Mouse (Mus musculus): ENCODE data around the gene Stard3. TPM values are rescaled to one million over a fixed set of nuclear protein-coding genes. Genes with fewer than 3 reads are reported as not detected.
A peak's percentile ranks its signal among the peaks of the same experiment; 100 is the strongest.

Gene Stard3
- polyA plus RNA-seq, 1 experiment from 2014 or later: 39.8 TPM

DNA sequence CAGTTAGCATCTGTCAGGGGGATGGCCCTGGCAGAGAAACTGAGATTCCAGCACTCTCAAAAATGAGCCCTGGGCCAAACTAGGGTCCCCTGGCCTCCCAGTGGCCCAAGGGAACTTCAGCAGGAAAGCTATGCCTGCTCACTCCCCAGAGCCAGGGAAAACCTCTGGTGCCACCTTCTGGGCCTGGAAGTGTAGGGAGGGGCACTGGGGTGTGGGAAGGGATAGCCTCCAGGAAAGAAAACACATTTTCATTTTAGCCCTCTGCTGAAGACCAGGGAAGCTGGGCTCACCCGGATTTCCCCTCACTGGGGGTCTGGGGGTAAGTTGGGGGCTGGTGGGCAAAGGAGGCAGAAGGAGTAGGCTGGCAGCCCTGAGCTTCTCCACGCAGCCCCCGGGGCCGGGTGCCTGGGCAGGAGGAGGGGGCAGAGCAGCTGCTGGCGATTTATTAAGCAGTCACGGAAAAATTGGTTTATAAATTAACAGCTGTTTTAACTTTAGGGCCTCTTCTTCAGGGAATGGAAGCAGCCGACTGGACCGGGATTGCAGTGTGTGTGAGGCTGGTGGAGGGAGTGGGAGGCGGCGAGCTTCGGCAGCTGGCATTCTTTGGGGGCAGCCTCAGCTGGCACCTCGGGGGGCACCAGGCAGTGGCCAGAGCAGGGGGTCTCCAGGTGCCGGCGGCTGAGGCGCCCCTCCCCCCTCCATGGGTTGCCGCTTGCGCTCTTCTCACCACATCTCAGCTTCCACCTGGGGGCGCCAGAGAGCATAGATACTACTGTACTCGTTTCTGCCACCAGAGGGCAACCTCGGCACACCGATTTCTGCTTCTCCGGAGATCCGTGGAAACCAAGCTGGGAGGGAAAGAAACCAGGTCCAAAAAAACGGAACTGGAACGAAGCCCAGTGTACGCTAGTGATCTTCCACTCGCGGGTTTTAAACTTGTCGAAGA is 15.9 kb upstream of the Stard3 start:
- 3% methylated on average over 28 of the region's 29 CpGs for WGBS
- no peaks in the 10 kb centered on the region for H3K36me3 ChIP-seq (replicated peaks)
- H3K4me3 ChIP-seq: peak overlapping the region; percentile 36
- DNase-seq (ENCODE audit: extremely low spot score, low spot score): peak; percentile 92
- H3K27me3 ChIP-seq (ENCODE audit: poor library complexity, severe bottlenecking): peaks cover 99% of the 10 kb centered on the region
- H3K9me3 ChIP-seq: no peaks in the 10 kb centered on the region
- no peak overlapping the region for H3K27ac ChIP-seq
- H3K4me1 ChIP-seq: peaks cover 56% of the 10 kb centered on the region

DNA sequence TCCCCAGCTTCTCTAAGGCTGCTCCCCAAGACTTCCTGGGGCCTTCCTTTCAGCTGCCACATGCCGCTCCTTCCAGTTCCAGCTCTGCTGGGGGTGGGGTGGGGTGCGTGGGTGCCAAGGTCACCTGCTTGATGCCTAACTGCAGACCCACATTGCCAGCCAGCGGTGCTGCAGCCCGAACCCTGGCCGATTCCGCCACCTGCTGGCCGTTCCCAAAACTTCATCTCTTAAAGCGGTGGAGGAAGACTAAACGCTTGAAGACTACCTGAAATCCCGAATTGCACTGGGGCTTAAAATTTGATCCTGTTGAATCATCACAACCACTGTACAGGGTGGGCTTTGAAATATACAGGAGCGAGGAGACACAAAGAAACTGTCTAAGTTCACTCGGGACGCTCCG is 12.9 kb upstream of the Stard3 start:
- Histone ChIP-seq H3K4me1 (peaks cover 56% of the 10 kb centered on the region), H3K27me3 (ENCODE audit: poor library complexity, severe bottlenecking) (peaks cover 99% of the 10 kb centered on the region), H3K4me3 (peak overlapping the region; percentile 36), H3K9me3 (no peaks in the 10 kb centered on the region), H3K27ac (no peak overlapping the region), H3K36me3 (replicated peaks) (no peaks in the 10 kb centered on the region)
- 1% methylated on average over 14 of the region's 14 CpGs for WGBS
- DNase-seq (ENCODE audit: extremely low spot score, low spot score): peak; percentile 79

DNA sequence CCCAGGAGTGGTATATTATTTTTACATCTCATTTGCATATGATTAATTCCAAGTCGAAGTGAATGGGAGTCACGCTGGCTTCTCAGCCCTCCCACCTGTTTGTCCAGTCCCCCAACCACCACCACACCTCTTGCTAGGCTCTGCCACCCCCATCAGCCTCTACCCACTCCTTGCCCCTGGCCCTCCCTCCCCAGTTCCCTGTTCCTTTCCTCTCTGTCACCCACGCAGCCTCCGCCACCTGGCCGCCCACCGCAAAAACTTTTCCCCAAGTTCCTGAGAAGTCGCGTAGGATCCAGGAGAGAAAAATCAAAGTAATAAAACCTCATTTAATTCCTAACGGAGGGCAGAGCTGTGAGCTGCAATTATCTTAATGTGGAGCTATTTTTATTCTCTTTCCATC is 12.0 kb upstream of the Stard3 start:
- Histone ChIP-seq H3K36me3 (replicated peaks) (no peaks in the 10 kb centered on the region), H3K27ac (no peak overlapping the region), H3K4me3 (no peak overlapping the region), H3K9me3 (no peaks in the 10 kb centered on the region), H3K4me1 (peaks cover 56% of the 10 kb centered on the region), H3K27me3 (ENCODE audit: poor library complexity, severe bottlenecking) (peaks cover 100% of the 10 kb centered on the region)
- WGBS: 6% methylated on average over 9 of the region's 9 CpGs
- no peak for DNase-seq (ENCODE audit: extremely low spot score, low spot score)

DNA sequence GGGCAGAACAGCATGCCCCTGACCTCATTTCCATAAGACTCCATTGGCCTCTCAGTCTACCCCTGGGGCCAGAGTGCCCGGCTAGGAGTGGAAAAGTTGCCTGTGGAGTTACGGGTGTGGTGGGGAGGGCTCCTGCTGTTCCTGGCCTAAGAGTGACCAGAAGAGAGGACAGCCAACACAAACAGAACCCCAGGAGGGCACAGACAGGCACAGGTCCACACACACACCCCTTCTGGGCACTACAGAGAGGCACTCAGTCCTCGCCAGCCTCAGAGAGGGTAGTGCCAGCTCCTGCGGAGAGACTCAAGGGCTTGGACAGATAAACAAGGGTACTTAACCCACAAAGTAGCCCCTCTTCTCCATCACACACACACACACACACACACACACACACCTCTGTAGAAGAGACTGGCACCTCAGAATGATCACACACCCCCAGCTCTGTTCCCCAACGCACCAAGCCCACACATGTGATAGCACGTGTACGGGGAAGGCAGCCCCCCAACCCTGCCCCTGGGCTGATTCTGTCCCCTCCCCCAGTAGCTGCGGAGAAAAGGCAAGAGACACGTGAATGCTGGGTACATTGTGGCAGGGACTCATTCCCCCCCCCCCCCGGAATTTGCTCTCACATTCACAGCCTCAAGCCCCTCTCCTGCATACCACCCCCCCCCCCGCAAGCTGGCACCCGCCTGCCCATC is 10.6 kb upstream of the Stard3 start:
- 6% methylated on average over 11 of the region's 12 CpGs for WGBS
- H3K4me3 ChIP-seq: peak overlapping the region; percentile 54
- DNase-seq (ENCODE audit: extremely low spot score, low spot score): no peak

DNA sequence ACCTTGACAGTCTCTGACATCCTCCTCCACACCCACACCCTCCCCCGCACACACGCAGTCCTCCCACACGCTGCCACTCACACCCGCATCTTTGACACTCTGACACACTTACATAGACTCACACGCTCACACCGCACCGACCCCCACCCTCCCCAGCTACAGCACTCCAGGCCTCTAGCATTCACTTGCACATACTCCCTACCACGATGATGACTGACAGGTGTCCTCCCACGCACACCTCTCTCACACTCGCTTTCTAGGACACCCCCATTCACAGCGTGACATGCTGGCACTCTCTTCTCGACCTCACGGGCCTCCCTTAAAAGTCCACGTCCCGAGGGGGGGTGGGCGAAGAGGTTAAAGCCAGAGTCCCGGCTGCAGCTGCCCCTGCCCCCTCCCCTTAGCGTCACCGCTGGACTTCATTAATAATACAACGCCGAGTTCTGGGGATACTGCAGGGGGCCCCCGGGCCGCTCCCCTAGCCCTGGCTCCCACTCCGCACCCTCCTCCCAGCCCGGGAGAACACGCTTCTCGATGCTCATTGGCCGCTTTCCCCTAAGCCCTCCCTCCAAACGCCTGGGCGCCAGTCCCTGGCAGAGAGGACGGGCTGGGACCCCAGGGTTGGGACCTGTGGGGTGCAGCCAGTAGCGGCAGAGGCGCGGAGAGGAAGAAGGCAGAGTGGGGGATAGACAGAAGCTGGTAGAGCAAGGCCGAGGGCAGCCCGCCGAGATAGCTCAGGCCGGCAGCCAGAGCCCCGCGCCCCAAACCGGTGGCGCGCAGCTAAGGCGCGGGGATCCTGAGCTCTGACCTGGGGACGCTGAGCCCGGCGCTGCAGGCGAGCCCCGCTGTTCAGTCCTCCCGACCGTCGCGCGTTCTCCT is 9.8 kb upstream of the Stard3 start, which contains the start of gene Ppp1r1b:
Gene Ppp1r1b, plus strand, starts transcription at position 322 of the 879 bp plus-strand sequence.
- no peaks in the 10 kb centered on the region for H3K36me3 ChIP-seq (replicated peaks)
- no peaks in the 10 kb centered on the region for H3K9me3 ChIP-seq
- H3K4me1 ChIP-seq: peaks cover 41% of the 10 kb centered on the region
- no peak within 1 kb of the TSS; the same call in 1 of the 2 replicates for H3K27ac ChIP-seq
- H3K27me3 ChIP-seq (ENCODE audit: poor library complexity, severe bottlenecking): peaks cover 100% of the 10 kb centered on the region
- DNase-seq (ENCODE audit: extremely low spot score, low spot score): no peak
- WGBS: under 1% methylated on average over 55 of the region's 55 CpGs
- peak within 1 kb of the TSS; percentile 54 for H3K4me3 ChIP-seq

More for the DNA sequence above, 10.6 kb upstream of the Stard3 start:
- Histone ChIP-seq H3K36me3 (replicated peaks) (no peaks in the 10 kb centered on the region), H3K27me3 (ENCODE audit: poor library complexity, severe bottlenecking) (peaks cover 100% of the 10 kb centered on the region), H3K4me1 (peaks cover 45% of the 10 kb centered on the region), H3K27ac (no peak overlapping the region), H3K9me3 (no peaks in the 10 kb centered on the region)

GRCm38 (mm10) chr11:98349308-98349707 is 8.9 kb upstream of the Stard3 start:
- H3K4me1 ChIP-seq: peaks cover 44% of the 10 kb centered on the region
- H3K9me3 ChIP-seq: no peaks in the 10 kb centered on the region
- DNase-seq (ENCODE audit: extremely low spot score, low spot score): no peak
- peak overlapping the region; percentile 54 for H3K4me3 ChIP-seq
- H3K27ac ChIP-seq: no peak overlapping the region
- WGBS: 3% methylated on average over 9 of the region's 9 CpGs
- H3K27me3 ChIP-seq (ENCODE audit: poor library complexity, severe bottlenecking): peaks cover 100% of the 10 kb centered on the region
- no peaks in the 10 kb centered on the region for H3K36me3 ChIP-seq (replicated peaks)

DNA sequence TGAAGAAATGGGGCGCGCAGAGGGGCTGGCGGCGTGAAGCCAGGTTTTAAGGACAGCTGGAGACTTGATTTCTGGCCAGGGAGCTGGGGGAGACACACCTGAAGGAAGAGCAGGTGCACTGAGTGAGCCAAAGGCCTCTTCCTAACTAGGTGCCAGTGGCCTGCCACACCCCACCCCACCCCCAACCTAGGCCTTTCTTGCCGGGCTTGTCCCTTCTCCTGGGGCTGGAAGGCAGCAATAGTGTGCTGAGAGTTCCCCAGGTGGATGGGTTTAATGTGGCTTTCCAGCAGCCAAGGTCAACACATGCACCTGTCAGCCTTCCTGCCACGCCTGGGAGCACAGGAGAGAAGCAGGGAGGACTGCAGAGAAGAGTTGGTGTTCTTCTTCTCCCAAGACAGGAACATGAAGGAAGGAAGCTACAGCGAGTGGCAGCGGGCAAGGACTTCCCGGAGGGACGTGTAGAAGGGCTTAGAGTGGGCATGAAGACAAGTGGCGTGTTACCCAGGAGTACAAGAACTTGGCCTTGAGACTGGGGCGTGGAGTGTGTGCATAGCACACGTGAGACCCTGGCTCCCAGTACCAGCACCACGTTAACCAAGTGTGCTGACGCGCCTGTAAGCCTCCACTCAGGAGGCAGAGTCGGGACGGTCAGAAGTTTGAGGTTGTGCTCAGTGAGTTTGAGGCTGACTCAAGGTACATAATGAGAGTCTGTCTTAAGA is 5.7 kb upstream of the Stard3 start:
- H3K27me3 ChIP-seq (ENCODE audit: poor library complexity, severe bottlenecking): peaks cover 98% of the 10 kb centered on the region
- no peak overlapping the region for H3K4me3 ChIP-seq
- H3K27ac ChIP-seq: no peak overlapping the region
- DNase-seq (ENCODE audit: extremely low spot score, low spot score): no peak
- no peaks in the 10 kb centered on the region for H3K36me3 ChIP-seq (replicated peaks)
- 82% methylated on average over 18 of the region's 18 CpGs for WGBS
- peaks cover 44% of the 10 kb centered on the region for H3K4me1 ChIP-seq
- no peaks in the 10 kb centered on the region for H3K9me3 ChIP-seq

GRCm38 (mm10) chr11:98353651-98354211 is 4.4 kb upstream of the Stard3 start:
- DNase-seq (ENCODE audit: extremely low spot score, low spot score): no peak
- no peak overlapping the region for H3K4me3 ChIP-seq
- peaks cover 42% of the 10 kb centered on the region for H3K4me1 ChIP-seq
- no peaks in the 10 kb centered on the region for H3K36me3 ChIP-seq (replicated peaks)
- peaks cover 85% of the 10 kb centered on the region for H3K27me3 ChIP-seq (ENCODE audit: poor library complexity, severe bottlenecking)
- 31% methylated on average over 8 of the region's 8 CpGs for WGBS
- H3K27ac ChIP-seq: no peak overlapping the region
- H3K9me3 ChIP-seq: no peaks in the 10 kb centered on the region

DNA sequence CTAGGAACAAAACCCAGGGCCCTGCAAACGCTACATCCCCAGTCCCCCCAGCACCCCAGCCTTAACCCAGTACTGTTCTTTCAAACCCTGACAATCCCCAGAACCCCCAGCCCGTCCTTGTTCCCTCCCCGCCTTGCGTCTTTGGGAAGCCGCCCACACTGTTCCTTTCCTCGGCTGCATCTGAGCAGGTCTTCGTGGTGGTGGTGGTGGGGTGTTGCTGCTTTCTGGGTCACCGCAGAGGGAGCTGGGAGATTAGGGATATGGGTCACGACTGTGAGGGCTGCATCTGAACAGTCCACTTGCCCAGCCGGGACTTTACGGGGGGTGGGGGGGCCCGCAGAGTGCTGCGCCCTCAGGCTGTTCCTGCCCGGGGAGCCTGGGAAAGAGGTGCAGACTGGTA is 3.7 kb upstream of the Stard3 start:
- Histone ChIP-seq H3K9me3 (no peaks in the 10 kb centered on the region), H3K4me3 (no peak overlapping the region), H3K4me1 (peaks cover 44% of the 10 kb centered on the region), H3K27ac (no peak overlapping the region), H3K27me3 (ENCODE audit: poor library complexity, severe bottlenecking) (peaks cover 78% of the 10 kb centered on the region), H3K36me3 (replicated peaks) (no peaks in the 10 kb centered on the region)
- no peak for DNase-seq (ENCODE audit: extremely low spot score, low spot score)
- 61% methylated on average over 14 of the region's 14 CpGs for WGBS

- H3K4me3 ChIP-seq: no peak overlapping the region
- no peaks in the 10 kb centered on the region for H3K9me3 ChIP-seq
- no peak overlapping the region for H3K27ac ChIP-seq
- peaks cover 64% of the 10 kb centered on the region for H3K27me3 ChIP-seq (ENCODE audit: poor library complexity, severe bottlenecking)
- no peaks in the 10 kb centered on the region for H3K36me3 ChIP-seq (replicated peaks)
- 9% methylated on average over 6 of the region's 6 CpGs for WGBS
- peak; percentile 61 for DNase-seq (ENCODE audit: extremely low spot score, low spot score)
- peaks cover 58% of the 10 kb centered on the region for H3K4me1 ChIP-seq
These were observed 2.4 kb upstream of the Stard3 start for GRCm38 (mm10) chr11:98355732-98356299.

- no peaks in the 10 kb centered on the region for H3K36me3 ChIP-seq (replicated peaks)
- WGBS: 80% methylated on average over 7 of the region's 7 CpGs
- peak overlapping the region; percentile 93; the same call in 1 of the 2 replicates for H3K27ac ChIP-seq
- H3K9me3 ChIP-seq: no peaks in the 10 kb centered on the region
- peak overlapping the region; percentile 81; the same call in 1 of the 2 replicates for H3K4me3 ChIP-seq
- DNase-seq (ENCODE audit: extremely low spot score, low spot score): no peak
- peaks cover 54% of the 10 kb centered on the region for H3K27me3 ChIP-seq (ENCODE audit: poor library complexity, severe bottlenecking)
- peaks cover 67% of the 10 kb centered on the region for H3K4me1 ChIP-seq
These were observed 1.4 kb upstream of the Stard3 start for GRCm38 (mm10) chr11:98356625-98357394.
